ENCODE assay signal across 18 mouse cellular contexts in the genomic region with DNA sequence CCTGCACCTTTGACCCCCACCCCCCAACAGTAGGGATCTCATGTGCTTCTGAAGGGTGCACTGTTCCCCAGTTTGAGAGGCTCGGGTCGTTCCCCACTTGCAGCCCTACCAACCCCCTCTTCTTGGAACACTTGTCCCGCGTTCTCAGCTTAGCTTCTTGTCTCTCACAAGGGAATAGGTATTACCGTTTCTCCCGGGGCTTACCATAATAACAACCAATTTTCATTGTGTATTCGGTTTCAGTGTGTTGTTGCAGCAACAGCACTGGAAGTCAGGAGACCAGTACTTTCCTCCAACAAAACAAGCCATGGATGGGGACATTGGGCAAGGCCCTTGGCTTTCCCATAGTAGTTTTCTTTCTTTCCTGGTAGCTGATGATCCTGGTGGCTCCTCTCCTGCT.
DNase-seq lines count a peak whose midpoint lies in the region; TF ChIP-seq lines count a peak whose summit lies in the region.
"Had no signal": no experiment of that assay in that cellular context is flagged by ENCODE, and none has a peak within 500 bp of the region (broad histone marks: within the 10 kb centered on the region; RNA-seq: fewer than 3 reads in every experiment).

No protein-coding gene starts in this region.

- H3K4me1 ChIP-seq in heart, adult 2 months (ENCODE audit: control insufficient read depth, insufficient read depth, low read length): peaks cover 4% of the 10 kb centered on the region
- H3K4me1 ChIP-seq: forebrain, embryonic 13.5 days had no signal

- H3K9ac ChIP-seq in heart, adult 2 months (ENCODE audit: low read depth, low read length): no peak overlapping the region
- H3K9ac ChIP-seq: embryonic facial prominence, embryonic 13.5 days; forebrain, embryonic 13.5 days; forebrain, postnatal 0 days; hindbrain, embryonic 13.5 days had no signal

- 70% methylated on average over 7 of the region's 7 CpGs for WGBS in heart, adult 2 months

- intact Hi-C loops in gastrocnemius, adult 2 months (cut with DNase I): no loop called here
- intact Hi-C loops in gastrocnemius, postnatal 36 days (cut with DNase I): no loop called here
- intact Hi-C loops in heart, adult 2 months (cut with DNase I): no loop called here
- intact Hi-C loops in heart, postnatal 36 days (cut with DNase I): no loop called here
- intact Hi-C loops in heart, postnatal 25 days (cut with DNase I): no loop called here

- TF ChIP-seq POLR2A in heart, adult 2 months (IDR thresholded peaks at IDR 0.05; ENCODE audit: insufficient read depth, low read depth, low read length): no peak

- no peak for TF ChIP-seq EP300 in heart, adult 2 months (IDR thresholded peaks at IDR 0.05; ENCODE audit: insufficient read depth, low read depth, low read length)

- peak; percentile 38 for DNase-seq in gastrocnemius, adult 2 months
- DNase-seq in gastrocnemius, postnatal 36 days: no peak
- DNase-seq in heart, adult 2 months: peak; percentile 37 to 46
- no peak for DNase-seq in heart, postnatal 4 days
- DNase-seq in heart, postnatal 36 days: peak; percentile 8 to 34
- no peak for DNase-seq in heart, postnatal 25 days (ENCODE audit: low spot score)
- DNase-seq in lung, postnatal 25 days (ENCODE audit: low spot score): no peak
- DNase-seq: adrenal gland, postnatal 10 days; cerebellum, adult 11-12 months; forebrain, postnatal 0 days; kidney, adult 11 months; kidney, adult 9 months; kidney, postnatal 10 days had no signal

- TF ChIP-seq CTCF in gastrocnemius, adult 2 months (IDR thresholded peaks at IDR 0.05): no peak
- TF ChIP-seq CTCF in heart, adult 2 months (IDR thresholded peaks at IDR 0.05): no peak

- peak overlapping the region; percentile 16; the same call in 1 of the 2 replicates for H3K27ac ChIP-seq in gastrocnemius, adult 2 months
- peak overlapping the region; percentile 28; the same call in 1 of the 2 replicates for H3K27ac ChIP-seq in heart, adult 2 months
- H3K27ac ChIP-seq: embryonic facial prominence, embryonic 13.5 days; forebrain, embryonic 13.5 days; heart, embryonic 10.5 days; hindbrain, embryonic 13.5 days; hindbrain, postnatal 0 days had no signal

- no peak overlapping the region for H3K4me3 ChIP-seq in gastrocnemius, adult 2 months
- no peak overlapping the region for H3K4me3 ChIP-seq in heart, adult 2 months
- H3K4me3 ChIP-seq: embryonic facial prominence, embryonic 13.5 days; forebrain, embryonic 13.5 days; heart, embryonic 10.5 days; hindbrain, embryonic 13.5 days had no signal

- no peaks in the 10 kb centered on the region for H3K79me2 ChIP-seq in heart, adult 2 months (replicated peaks; ENCODE audit: control insufficient read depth, insufficient read depth, low read length)

- H3K36me3 ChIP-seq in heart, adult 2 months (ENCODE audit: control insufficient read depth, insufficient read depth, low read length): no peaks in the 10 kb centered on the region
- H3K36me3 ChIP-seq: embryonic facial prominence, embryonic 13.5 days; heart, embryonic 10.5 days; hindbrain, embryonic 13.5 days had no signal

- H3K27me3 ChIP-seq in heart, adult 2 months (ENCODE audit: control insufficient read depth, insufficient read depth, low read length): no peaks in the 10 kb centered on the region
- H3K27me3 ChIP-seq: embryonic facial prominence, embryonic 13.5 days; forebrain, embryonic 13.5 days; hindbrain, embryonic 13.5 days had no signal

Comparison
In these comparisons a context has a peak if more than half of its experiments do, and no peak if none do; other contexts are left out.
1. DNase-seq: peak in gastrocnemius, adult 2 months (single experiment), heart, adult 2 months (2 of 2) and heart, postnatal 36 days (2 of 2); none in gastrocnemius, postnatal 36 days (0 of 2), heart, postnatal 4 days (single experiment), heart, postnatal 25 days (single experiment) and lung, postnatal 25 days (single experiment).